Mouse (Mus musculus) liver, postnatal 0 days (tissue): ENCODE measurements around the gene Ptpra. TPM values are rescaled to one million over a fixed set of nuclear protein-coding genes. Genes with fewer than 3 reads are reported as not detected.

Source experiments
- ATAC-seq: fragments of 200-750 bp; cut with Nextera tagmentation; 2 replicates; pipeline ENCODE4 v1.8.0; 2017; ENCODE audit warnings: mild to moderate bottlenecking, moderate library complexity
- DNase-seq: peaks from one replicate; pipeline ENCODE4 v3.0.0-alpha.2; 2016
- H3K27ac ChIP-seq: fragments of 300-500 bp; sonication (generic); 2 replicates; pipeline ENCODE4 v1.5.1; 2014; ENCODE audit warnings: antibody characterized with exemption, moderate library complexity, mild to moderate bottlenecking, low read depth
- H3K27me3 ChIP-seq: fragments of 300-500 bp; sonication (generic); 2 replicates; pipeline ENCODE4 v1.6.1; 2014; ENCODE audit warnings: low read length, control low read depth, mixed read lengths; ENCODE audit not compliant: insufficient read depth
- H3K36me3 ChIP-seq: fragments of 300-500 bp; sonication (generic); replicated peaks from 2 replicates; pipeline ENCODE4 v1.6.1; 2014; ENCODE audit warnings: mild to moderate bottlenecking, control low read depth, low read length, moderate library complexity, mixed read lengths; ENCODE audit not compliant: insufficient read depth
- H3K4me1 ChIP-seq: fragments of 300-500 bp; sonication (generic); 2 replicates; pipeline ENCODE4 v1.6.1; 2014; ENCODE audit warnings: antibody characterized with exemption, mild to moderate bottlenecking, control low read depth; ENCODE audit not compliant: insufficient read depth
- H3K4me2 ChIP-seq: fragments of 300-500 bp; sonication (generic); 2 replicates; pipeline ENCODE4 v1.6.1; 2014; ENCODE audit warnings: low read depth, mild to moderate bottlenecking, low read length, moderate library complexity, mixed read lengths
- H3K4me3 ChIP-seq: fragments of 300-500 bp; sonication (generic); 2 replicates; pipeline ENCODE4 v1.5.1; 2014; ENCODE audit warnings: low read depth, low read length
- H3K9ac ChIP-seq: fragments of 300-500 bp; sonication (generic); replicated peaks from 2 replicates; pipeline ENCODE4 v1.6.1; 2014; ENCODE audit warnings: mild to moderate bottlenecking, moderate library complexity
- H3K9me3 ChIP-seq: fragments of 300-500 bp; sonication (generic); 2 replicates; pipeline ENCODE4 v1.6.1; 2016; ENCODE audit warnings: mild to moderate bottlenecking, control low read depth, low read length, mixed read lengths
- CTCF ChIP-seq: sonication (generic); IDR thresholded peaks from 2 replicates; pipeline ENCODE4 v1.5.1; 2016; ENCODE audit warnings: antibody characterized with exemption, low read depth
- EP300 ChIP-seq: IDR thresholded peaks from 2 replicates; pipeline ENCODE4 v1.6.1; 2016; ENCODE audit warnings: antibody characterized with exemption, low read depth, mild to moderate bottlenecking
- WGBS: fragments of 180-500 bp; shearing (Covaris S2); extraction: QIAGEN DNeasy Blood & Tissue Kit; methylation state at CpG from one replicate; pipeline ENCODE4 v1.1.7; 2014; ENCODE audit not compliant: insufficient replicate concordance; 5-methylcytosine and 5-hydroxymethylcytosine counted together
- polyA plus RNA-seq: library from polyadenylated mRNA; unstranded; fragments of >200 nt; fragmentation: Nextera tagmentation; extraction: Ambion mirVana; gene quantifications from 2 replicates; pipeline ENCODE4 v1.2.1, GENCODE M21; 2015

Ptpra gene
- polyA plus RNA-seq, 1 experiment from 2014 or later = 18.7 TPM

DNA sequence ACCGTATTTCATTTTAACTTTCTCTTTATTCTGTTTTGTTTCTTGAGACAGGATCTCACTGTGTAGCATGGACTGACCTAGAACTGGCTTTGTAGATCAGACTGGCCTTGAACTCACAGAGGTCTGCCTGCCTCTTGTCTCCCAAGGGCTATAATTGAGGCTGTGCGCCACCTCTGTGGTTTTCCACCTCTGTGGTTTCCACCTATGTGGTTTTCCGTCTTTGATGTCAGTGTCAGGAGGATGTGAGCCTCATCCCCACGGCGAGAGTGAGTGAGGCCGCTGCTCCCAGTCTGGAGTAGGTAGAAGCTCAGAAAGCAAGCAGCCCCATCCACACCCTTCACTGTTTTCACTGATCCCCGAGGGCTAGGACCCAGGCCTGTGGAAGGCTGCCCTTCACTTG is 104.8 kb downstream of the Ptpra start:
- ATAC-seq = no peak
- no peak overlapping the region for H3K27ac ChIP-seq
- no peak overlapping the region for H3K9ac ChIP-seq
- H3K9me3 ChIP-seq = no peaks in the 10 kb centered on the region
- H3K4me1 ChIP-seq = no peaks in the 10 kb centered on the region
- H3K4me2 ChIP-seq = no peak overlapping the region
- no peak for DNase-seq
- H3K4me3 ChIP-seq = no peak overlapping the region
- TF ChIP-seq EP300 (no peak), CTCF (no peak)
- WGBS = 77% methylated on average over 7 of the region's 7 CpGs
- no peaks in the 10 kb centered on the region for H3K27me3 ChIP-seq
- peaks cover 36% of the 10 kb centered on the region for H3K36me3 ChIP-seq

DNA sequence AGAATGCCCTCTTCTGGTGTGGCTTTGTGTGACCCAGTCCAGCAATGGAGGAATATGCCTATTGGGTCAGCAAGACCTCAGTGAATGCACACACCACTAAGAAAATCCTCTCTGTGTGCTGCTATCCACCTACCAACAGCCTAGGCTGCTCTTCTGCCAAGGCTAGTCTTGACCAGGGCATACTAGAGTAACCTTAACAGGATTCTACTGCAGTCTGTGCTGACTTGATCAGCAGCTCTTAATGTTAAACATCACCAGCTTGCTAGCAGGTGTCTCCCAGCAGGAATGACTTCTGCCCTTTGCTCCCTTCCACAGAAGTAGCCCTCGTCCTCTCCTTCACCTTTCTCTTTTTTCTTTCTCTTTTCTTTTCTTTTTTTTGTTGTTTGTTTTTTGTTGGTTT is 106.2 kb downstream of the Ptpra start:
- Histone ChIP-seq H3K36me3 (peaks cover 30% of the 10 kb centered on the region), H3K27ac (no peak overlapping the region), H3K27me3 (no peaks in the 10 kb centered on the region), H3K9ac (no peak overlapping the region), H3K4me1 (no peaks in the 10 kb centered on the region), H3K4me2 (no peak overlapping the region), H3K9me3 (no peaks in the 10 kb centered on the region), H3K4me3 (no peak overlapping the region)
- TF ChIP-seq CTCF (no peak), EP300 (no peak)
- DNase-seq (no peak), ATAC-seq (no peak)
- WGBS = 82% methylated on average over 1 of the region's 1 CpGs

DNA sequence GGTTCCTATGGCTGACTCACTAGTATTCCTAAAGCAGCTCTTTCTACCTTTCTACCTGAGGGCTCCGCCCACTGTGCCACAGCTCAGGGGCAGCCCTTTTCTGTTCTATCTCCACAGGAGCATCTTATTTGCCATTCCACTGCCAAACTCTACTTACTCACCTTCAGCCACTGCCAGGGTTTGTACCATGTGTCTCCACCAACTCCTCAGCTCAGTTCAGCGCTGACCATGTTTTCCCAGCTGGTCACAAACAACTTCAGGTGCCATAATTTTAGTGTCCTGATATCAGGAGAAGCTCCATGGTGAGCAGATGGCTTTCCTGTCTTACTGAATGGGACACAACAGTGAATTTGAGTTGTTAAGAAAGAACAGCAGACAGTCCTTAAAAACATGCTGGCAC is 107.4 kb downstream of the Ptpra start:
- no peak overlapping the region for H3K4me2 ChIP-seq
- H3K9ac ChIP-seq = no peak overlapping the region
- H3K27me3 ChIP-seq = no peaks in the 10 kb centered on the region
- DNase-seq = no peak
- TF ChIP-seq EP300 = no peak
- no peak for TF ChIP-seq CTCF
- no peak overlapping the region for H3K27ac ChIP-seq
- peaks cover 20% of the 10 kb centered on the region; the same call in 1 of the 2 replicates for H3K36me3 ChIP-seq
- no peak for ATAC-seq
- 91% methylated on average over 2 of the region's 2 CpGs for WGBS
- no peaks in the 10 kb centered on the region for H3K4me1 ChIP-seq
- H3K4me3 ChIP-seq = no peak overlapping the region
- H3K9me3 ChIP-seq = no peaks in the 10 kb centered on the region

DNA sequence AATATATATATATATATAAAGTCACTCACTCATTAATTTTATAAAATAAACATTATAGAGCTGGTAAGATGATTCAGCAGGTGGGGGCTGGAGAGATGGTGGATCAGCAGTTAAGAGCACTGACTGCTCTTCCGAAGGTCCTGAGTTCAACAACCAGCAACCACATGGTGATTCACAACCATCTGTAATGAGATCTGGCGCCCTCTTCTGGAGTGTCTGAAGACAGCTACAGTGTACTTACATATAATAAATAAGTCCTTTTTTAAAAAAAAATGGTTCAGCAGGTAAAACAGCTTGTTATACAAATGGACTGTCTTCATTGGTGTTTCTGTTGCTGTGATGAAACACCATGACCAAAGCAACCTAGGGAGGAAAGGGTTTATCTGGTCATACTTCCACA is 107.9 kb downstream of the Ptpra start:
- Histone ChIP-seq H3K4me3 (no peak overlapping the region), H3K9me3 (no peaks in the 10 kb centered on the region), H3K9ac (no peak overlapping the region), H3K36me3 (peaks cover 15% of the 10 kb centered on the region; the same call in 1 of the 2 replicates), H3K4me2 (no peak overlapping the region), H3K27me3 (no peaks in the 10 kb centered on the region), H3K4me1 (peaks cover 5% of the 10 kb centered on the region), H3K27ac (no peak overlapping the region)
- DNase-seq (no peak), ATAC-seq (no peak)
- WGBS = 65% methylated on average over 2 of the region's 2 CpGs
- TF ChIP-seq EP300 = no peak
- TF ChIP-seq CTCF = peak; percentile 43

DNA sequence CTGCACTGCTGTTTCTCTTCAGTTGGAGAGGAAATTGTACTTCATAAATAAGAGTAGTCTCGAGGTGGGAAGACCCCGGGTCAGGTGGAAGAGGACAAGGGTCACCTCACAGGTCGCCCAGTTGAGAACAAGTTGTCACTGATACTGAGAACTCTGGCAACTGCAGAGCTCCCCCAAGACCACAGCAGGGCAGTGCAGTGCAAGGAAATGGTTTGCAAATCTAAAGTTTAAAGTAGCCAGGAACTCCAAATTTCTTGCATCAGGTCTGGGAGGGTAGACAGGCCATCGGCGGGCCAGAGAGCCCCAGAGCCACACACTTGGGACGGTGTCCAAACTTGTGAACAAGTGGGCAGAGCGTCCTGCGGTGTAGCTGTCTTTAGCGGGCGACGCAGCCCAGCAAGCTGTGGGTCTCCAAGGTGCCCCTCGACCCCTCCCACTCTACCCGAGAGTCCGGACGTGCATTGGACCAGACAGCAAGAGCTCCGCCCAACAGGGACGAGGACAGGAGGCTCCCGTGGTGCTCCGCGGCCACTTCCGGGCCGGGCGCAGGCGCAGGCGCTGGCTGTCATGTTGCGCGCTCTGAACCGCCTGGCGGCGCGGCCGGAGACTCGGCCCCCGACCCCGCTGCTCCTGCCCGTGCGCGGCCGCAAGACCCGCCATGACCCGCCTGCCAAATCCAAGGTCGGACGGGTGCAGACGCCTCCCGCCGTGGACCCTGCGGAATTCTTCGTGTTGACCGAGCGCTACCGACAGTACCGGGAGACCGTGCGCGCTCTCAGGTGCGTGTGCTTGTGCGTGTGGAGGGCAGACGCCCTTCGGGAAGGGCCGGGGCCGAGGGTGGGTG is 113.4 kb downstream of the Ptpra start, which contains the start of gene Mrps26:
Mrps26 (plus strand) TSS at position 531 of the 844 bp plus-strand sequence.
- H3K27ac ChIP-seq = peak within 1 kb of the TSS; percentile 66
- H3K4me3 ChIP-seq = peak within 1 kb of the TSS; percentile 92
- no peaks in the 10 kb centered on the region for H3K9me3 ChIP-seq
- under 1% methylated on average over 52 of the region's 61 CpGs for WGBS
- H3K36me3 ChIP-seq = peaks cover 7% of the 10 kb centered on the region
- H3K4me2 ChIP-seq = peak within 1 kb of the TSS; percentile 76
- H3K9ac ChIP-seq = peak within 1 kb of the TSS; percentile 88
- TF ChIP-seq EP300 = no peak
- peak; percentile 55 for TF ChIP-seq CTCF
- peaks cover 19% of the 10 kb centered on the region for H3K4me1 ChIP-seq
- no peaks in the 10 kb centered on the region for H3K27me3 ChIP-seq
- DNase-seq (peak; percentile 90), ATAC-seq (peak; percentile 99)

DNA sequence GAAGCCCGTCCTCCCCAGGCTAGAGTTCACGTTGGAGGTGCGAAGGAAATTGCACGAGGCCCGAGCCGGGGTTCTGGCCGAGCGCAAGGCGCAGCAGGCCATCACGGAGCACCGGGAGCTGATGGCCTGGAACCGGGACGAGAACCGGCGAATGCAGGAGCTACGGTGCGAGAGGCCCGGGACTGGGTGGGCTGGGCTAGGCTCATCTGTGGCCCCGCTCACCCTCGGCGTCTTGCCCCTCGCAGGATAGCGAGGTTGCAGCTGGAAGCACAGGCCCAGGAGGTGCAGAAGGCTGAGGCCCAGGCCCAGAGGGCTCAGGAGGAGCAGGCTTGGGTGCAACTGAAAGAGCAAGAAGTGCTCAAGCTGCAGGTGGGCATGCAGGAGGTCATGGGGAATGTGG is 114.0 kb downstream of the Ptpra start:
- DNase-seq = no peak
- H3K4me3 ChIP-seq = peak overlapping the region; percentile 92
- H3K36me3 ChIP-seq = peaks cover 7% of the 10 kb centered on the region
- H3K4me1 ChIP-seq = peaks cover 19% of the 10 kb centered on the region
- peak overlapping the region; percentile 76 for H3K4me2 ChIP-seq
- 1% methylated on average over 23 of the region's 23 CpGs for WGBS
- H3K9me3 ChIP-seq = no peaks in the 10 kb centered on the region
- peak overlapping the region; percentile 88 for H3K9ac ChIP-seq
- H3K27me3 ChIP-seq = no peaks in the 10 kb centered on the region
- H3K27ac ChIP-seq = peak overlapping the region; percentile 51; the same call in 1 of the 2 replicates
- no peak for TF ChIP-seq CTCF
- no peak for TF ChIP-seq EP300
- ATAC-seq = peak; percentile 23; the same call in 1 of the 2 replicates
